Mouse (Mus musculus) thymus, adult 2 months (tissue): Measurements from ENCODE around the gene Slc12a5. TPM values are rescaled to one million over a fixed set of nuclear protein-coding genes. Genes with fewer than 3 reads are reported as not detected.

Experiments
- DNase-seq: peaks from one replicate; pipeline ENCODE4 v3.0.0; 2021
- H3K27ac ChIP-seq: fragments of 200-500 bp; 2 replicates; pipeline ENCODE4 v1.5.1; 2012; ENCODE audit warnings: low read length, control low read depth; ENCODE audit not compliant: control insufficient read depth, insufficient read depth
- H3K27me3 ChIP-seq: fragments of 200-500 bp; 2 replicates; pipeline ENCODE4 v1.6.1; 2012; ENCODE audit warnings: mild to moderate bottlenecking, low read length, moderate library complexity, mixed read lengths; ENCODE audit not compliant: control insufficient read depth, insufficient read depth
- H3K36me3 ChIP-seq: fragments of 200-500 bp; 2 replicates; pipeline ENCODE4 v1.6.1; 2012; ENCODE audit warnings: mild to moderate bottlenecking, low read length, moderate library complexity; ENCODE audit not compliant: control insufficient read depth, insufficient read depth
- H3K4me1 ChIP-seq: fragments of 200-500 bp; replicated peaks from 2 replicates; pipeline ENCODE4 v1.6.1; 2012; ENCODE audit warnings: low read length; ENCODE audit not compliant: control insufficient read depth, insufficient read depth
- H3K4me3 ChIP-seq: fragments of 200-500 bp; 2 replicates; pipeline ENCODE4 v1.5.1; 2012; ENCODE audit warnings: mild to moderate bottlenecking, low read length, control low read depth, moderate library complexity; ENCODE audit not compliant: control insufficient read depth, insufficient read depth
- CTCF ChIP-seq: fragments of 200-500 bp; IDR thresholded peaks from 2 replicates; pipeline ENCODE4 v1.5.1; 2012; ENCODE audit warnings: mild to moderate bottlenecking, control low read depth, low read length, moderate library complexity, borderline replicate concordance; ENCODE audit not compliant: control insufficient read depth, poor library complexity, insufficient read depth; ENCODE audit errors: extremely low read depth
- POLR2A ChIP-seq: fragments of 200-500 bp; IDR thresholded peaks from 2 replicates; pipeline ENCODE4 v1.6.1; 2012; ENCODE audit warnings: mild to moderate bottlenecking, low read length, control low read depth, moderate library complexity; ENCODE audit not compliant: control insufficient read depth, poor library complexity, insufficient read depth; ENCODE audit errors: extremely low read depth
- WGBS: fragments of 180-500 bp; shearing (Covaris S2); methylation state at CpG from one replicate; pipeline ENCODE4 v1.1.7; 2018; 5-methylcytosine and 5-hydroxymethylcytosine counted together
- polyA plus RNA-seq: library from polyadenylated mRNA; depleted of rRNA; stranded (reverse); fragments of >200 nt; gene quantifications from 2 replicates; pipeline ENCODE4 v1.2.3, GENCODE M21; 2012

Slc12a5 gene
- polyA plus RNA-seq, 1 experiment, result 1.3 TPM

GRCm38 (mm10) chr2:164955725-164956124 lies 4.9 kb upstream of the Slc12a5 start:
- WGBS, result 74% methylated on average over 4 of the region's 4 CpGs
- H3K4me1 ChIP-seq, result peaks cover 3% of the 10 kb centered on the region
- DNase-seq, result no peak
- no peak overlapping the region for H3K27ac ChIP-seq
- H3K36me3 ChIP-seq, result no peaks in the 10 kb centered on the region
- H3K27me3 ChIP-seq, result peaks cover 3% of the 10 kb centered on the region; the same call in 1 of the 2 replicates
- TF ChIP-seq CTCF, result no peak
- no peak for TF ChIP-seq POLR2A
- H3K4me3 ChIP-seq, result no peak overlapping the region

GRCm38 (mm10) chr2:164956195-164956594 lies 4.4 kb upstream of the Slc12a5 start:
- 87% methylated on average over 5 of the region's 5 CpGs for WGBS
- Histone ChIP-seq H3K4me3 (no peak overlapping the region), H3K27me3 (peaks cover 2% of the 10 kb centered on the region; the same call in 1 of the 2 replicates), H3K4me1 (peaks cover 6% of the 10 kb centered on the region), H3K36me3 (no peaks in the 10 kb centered on the region), H3K27ac (no peak overlapping the region)
- no peak for DNase-seq
- TF ChIP-seq CTCF (no peak), POLR2A (no peak)

- no peak for DNase-seq
- H3K4me3 ChIP-seq, result no peak overlapping the region
- H3K27me3 ChIP-seq, result no peaks in the 10 kb centered on the region; the same call in 1 of the 2 replicates
- H3K27ac ChIP-seq, result no peak overlapping the region
- peaks cover 6% of the 10 kb centered on the region for H3K4me1 ChIP-seq
- H3K36me3 ChIP-seq, result no peaks in the 10 kb centered on the region
- TF ChIP-seq POLR2A, result no peak
- TF ChIP-seq CTCF, result 0 out of 2 replicates have a peak, but pooled peaks have one; percentile 21
- 75% methylated on average over 9 of the region's 9 CpGs for WGBS
Measured at GRCm38 (mm10) chr2:164957548-164958315, 2.9 kb upstream of the Slc12a5 start.

GRCm38 (mm10) chr2:164961506-164962182 lies 1.0 kb downstream of the Slc12a5 start:
- TF ChIP-seq POLR2A (no peak), CTCF (peak; percentile 83)
- Histone ChIP-seq H3K4me3 (no peak overlapping the region), H3K4me1 (peaks cover 3% of the 10 kb centered on the region), H3K27me3 (no peaks in the 10 kb centered on the region; the same call in 1 of the 2 replicates), H3K36me3 (no peaks in the 10 kb centered on the region), H3K27ac (no peak overlapping the region)
- 15% methylated on average over 17 of the region's 17 CpGs for WGBS
- peak; percentile 64 for DNase-seq

GRCm38 (mm10) chr2:164962183-164962580 lies 1.6 kb downstream of the Slc12a5 start:
- H3K36me3 ChIP-seq, result no peaks in the 10 kb centered on the region
- no peak overlapping the region for H3K27ac ChIP-seq
- peaks cover 3% of the 10 kb centered on the region for H3K4me1 ChIP-seq
- 53% methylated on average over 7 of the region's 7 CpGs for WGBS
- H3K27me3 ChIP-seq, result no peaks in the 10 kb centered on the region; the same call in 1 of the 2 replicates
- H3K4me3 ChIP-seq, result no peak overlapping the region
- DNase-seq, result no peak
- TF ChIP-seq POLR2A (no peak), CTCF (no peak)

GRCm38 (mm10) chr2:164964242-164964894 lies 3.8 kb downstream of the Slc12a5 start:
- no peak for DNase-seq
- no peaks in the 10 kb centered on the region for H3K36me3 ChIP-seq
- no peak overlapping the region for H3K4me3 ChIP-seq
- TF ChIP-seq CTCF, result no peak
- no peak for TF ChIP-seq POLR2A
- H3K27ac ChIP-seq, result no peak overlapping the region
- 70% methylated on average over 9 of the region's 9 CpGs for WGBS
- H3K27me3 ChIP-seq, result peaks cover 11% of the 10 kb centered on the region; the same call in 1 of the 2 replicates
- H3K4me1 ChIP-seq, result peaks cover 3% of the 10 kb centered on the region
